Mouse (Mus musculus): Measurements from ENCODE around the gene Rufy2.

GRCm38 (mm10) chr10:63060406-63060805, 80.4 kb downstream of the Rufy2 start:
- TF ChIP-seq HCFC1 (IDR thresholded peaks at IDR 0.05; ENCODE audit: borderline replicate concordance, insufficient read depth, low read length) (no peak), MAFK (IDR thresholded peaks at IDR 0.05; ENCODE audit: insufficient read depth, low read depth, low read length) (no peak), ZNF384 (IDR thresholded peaks at IDR 0.05; ENCODE audit: low read depth, low read length) (no peak)

Measured in ES-E14 (cell line).